17 mouse cellular contexts compared by ENCODE assay signal in the genomic region with DNA sequence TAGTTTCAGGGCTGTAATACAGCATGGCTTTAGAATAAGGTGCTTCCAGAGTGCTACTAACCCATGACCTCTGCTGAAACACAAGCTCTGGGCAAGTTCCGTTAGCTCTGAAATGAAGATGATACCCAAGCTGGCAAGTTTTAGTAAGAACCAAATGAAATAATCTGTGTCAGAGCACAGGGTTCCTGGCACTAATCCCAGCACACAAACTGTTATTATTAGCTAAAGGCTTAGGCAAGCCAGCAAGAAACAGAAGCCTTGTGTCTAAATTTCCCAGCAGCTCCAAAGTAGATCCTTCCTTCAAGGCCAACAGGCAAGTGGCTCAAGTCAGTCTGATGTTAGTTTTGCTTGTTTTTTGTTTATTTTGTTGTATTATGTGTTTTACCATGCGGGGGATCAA. TPM values are rescaled to one million over a fixed set of nuclear protein-coding genes. Genes with fewer than 3 reads are reported as not detected.
DNase-seq lines count a peak whose midpoint lies in the region; TF ChIP-seq lines count a peak whose summit lies in the region.
"Had no signal": no experiment of that assay in that cellular context is flagged by ENCODE, and none has a peak within 500 bp of the region (broad histone marks: within the 10 kb centered on the region; RNA-seq: fewer than 3 reads in every experiment).

No protein-coding gene starts in this region.

- intact Hi-C loops in left cerebral cortex, postnatal 14 days (cut with DNase I), result no loop called here
- intact Hi-C loops in left cerebral cortex, adult 2 months (cut with DNase I), result no loop called here

- DNase-seq in cerebellum, adult 9-10 months, result peak; percentile 44
- no peak for DNase-seq in cerebellum, adult 11-12 months
- DNase-seq in left cerebral cortex, postnatal 14 days (ENCODE audit: low spot score in 2 of 2), result peak; percentile 8 to 27
- no peak for DNase-seq in left cerebral cortex, adult 2 months (ENCODE audit: extremely low spot score in 1 of 2, low spot score in 2 of 2)
- DNase-seq in NIH3T3 (ENCODE audit: low read depth), result peak; percentile 72
- DNase-seq in gastrocnemius, postnatal 10 days, result peak; percentile 32
- DNase-seq in kidney, adult 9 months, result no peak
- no peak for DNase-seq in kidney, adult 2 months
- DNase-seq: adrenal gland, postnatal 10 days; B cell, adult 2 months; heart, postnatal 36 days; liver; thymus, postnatal 4 days had no signal

- H3K4me3 ChIP-seq in left cerebral cortex, adult 2 months, result no peak overlapping the region
- no peak overlapping the region for H3K4me3 ChIP-seq in kidney, adult 2 months (ENCODE audit: insufficient read depth, low read depth, low read length)
- H3K4me3 ChIP-seq: midbrain, embryonic 13.5 days; stomach, embryonic 15.5 days had no signal

- no peak overlapping the region; the same call in 1 of the 2 replicates for H3K27ac ChIP-seq in left cerebral cortex, adult 2 months
- no peak overlapping the region for H3K27ac ChIP-seq in kidney, adult 2 months (ENCODE audit: insufficient read depth, low read depth, low read length)
- H3K27ac ChIP-seq: hindbrain, postnatal 0 days; macrophage; midbrain, embryonic 13.5 days; stomach, embryonic 15.5 days had no signal

- no peaks in the 10 kb centered on the region for H3K36me3 ChIP-seq in kidney, adult 2 months (ENCODE audit: control insufficient read depth, insufficient read depth, low read length)
- H3K36me3 ChIP-seq: stomach, embryonic 15.5 days had no signal

- H3K27me3 ChIP-seq in kidney, adult 2 months (replicated peaks; ENCODE audit: control insufficient read depth, insufficient read depth, low read length), result no peaks in the 10 kb centered on the region
- H3K27me3 ChIP-seq: midbrain, embryonic 13.5 days; stomach, embryonic 15.5 days had no signal

- WGBS in kidney, adult 2 months, result 74% methylated on average over 2 of the region's 2 CpGs

- no peak for TF ChIP-seq POLR2A in kidney, adult 2 months (IDR thresholded peaks at IDR 0.05; ENCODE audit: low read depth, low read length)

- no peak for TF ChIP-seq CTCF in left cerebral cortex, adult 2 months (IDR thresholded peaks at IDR 0.05)
- no peak for TF ChIP-seq CTCF in kidney, adult 2 months (conservative IDR thresholded peaks at IDR 0.05; ENCODE audit: insufficient read depth, insufficient read length, low read depth, low read length)

- no peaks in the 10 kb centered on the region for H3K4me1 ChIP-seq in kidney, adult 2 months (ENCODE audit: control insufficient read depth, insufficient read depth, low read length)

RNA-seq across cellular contexts. Expression of gene Tle1, which starts 56.2 kb away (rescaled TPM):
- total RNA-seq in left cerebral cortex, postnatal 14 days (2021), result 10 to 100 TPM; 37.7 to 41.8 TPM
- 10 to 100 TPM; 48.7 to 50.3 TPM for total RNA-seq in left cerebral cortex, adult 2 months (2021)
- total RNA-seq in gastrocnemius, postnatal 10 days (2021), result 10 to 100 TPM; 27.2 to 27.4 TPM
- polyA plus RNA-seq in kidney, adult 2 months (2012; rRNA removed), result 16.8 and 20.3 TPM in 2 replicates

Comparison
In these comparisons a context has a peak if more than half of its experiments do, and no peak if none do; other contexts are left out.
1. DNase-seq: peak in cerebellum, adult 9-10 months (single experiment), left cerebral cortex, postnatal 14 days (2 of 2), NIH3T3 (single experiment) and gastrocnemius, postnatal 10 days (single experiment); none in cerebellum, adult 11-12 months (single experiment), left cerebral cortex, adult 2 months (0 of 2), kidney, adult 9 months (single experiment) and kidney, adult 2 months (single experiment).